Mouse (Mus musculus) cerebellum, postnatal 14 days (tissue): ENCODE data around the gene Tmem123.

Source experiments
- DNase-seq, 2 experiments: peaks; one replicate each; pipeline ENCODE4 v3.0.0; 2021; ENCODE audit warnings: mixed read lengths in 2 of 2

Tmem123 gene

DNA sequence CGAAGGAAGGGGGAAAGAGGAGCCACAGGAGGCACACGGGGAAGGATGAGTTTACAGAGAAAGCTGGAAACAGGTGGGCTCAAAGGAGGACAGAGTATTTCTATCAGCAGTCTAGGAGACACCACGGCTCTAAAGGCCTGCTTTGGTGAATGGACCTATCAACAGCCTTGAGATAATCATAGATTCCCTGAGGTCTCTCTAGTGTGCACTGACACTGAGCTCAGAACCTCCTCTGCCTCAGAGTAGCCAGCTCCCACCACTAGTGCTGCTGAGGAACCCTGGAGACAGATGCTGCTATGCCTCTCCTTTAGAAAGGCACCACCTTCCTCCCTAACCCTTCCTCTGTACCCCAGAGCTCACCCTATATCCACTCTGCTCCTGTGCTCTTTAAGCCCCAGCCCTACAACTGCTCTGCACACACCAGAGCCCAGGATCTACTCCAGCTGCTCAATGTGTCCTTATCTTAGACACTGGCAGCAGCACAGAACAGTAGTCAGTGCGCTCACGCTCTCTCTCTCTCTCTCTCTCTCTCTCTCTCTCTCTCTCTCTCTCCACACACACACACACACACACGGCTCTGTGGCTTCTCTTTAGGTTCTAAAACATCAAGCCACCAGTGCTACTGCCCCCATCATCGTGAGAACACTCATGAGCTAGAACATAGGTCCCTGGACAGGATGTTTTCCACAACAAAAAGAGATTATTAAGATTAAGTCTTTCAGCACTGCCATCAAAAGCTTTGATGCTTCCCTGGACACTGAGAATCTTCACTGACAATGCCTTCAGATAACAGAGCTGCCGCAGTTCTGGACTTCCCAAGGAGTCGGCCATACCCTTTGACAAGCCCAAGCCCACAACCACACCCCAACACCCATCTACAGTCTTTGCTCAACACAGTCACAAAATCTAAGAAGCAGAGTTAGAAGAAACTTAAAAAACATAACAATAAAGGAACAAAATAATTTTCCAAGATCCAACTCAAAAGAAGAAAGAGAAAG is 66.0 kb downstream of the Tmem123 start:
- no peak for DNase-seq

GRCm38 (mm10) chr9:7833421-7833820 is 69.6 kb downstream of the Tmem123 start:
- no peak for DNase-seq

DNA sequence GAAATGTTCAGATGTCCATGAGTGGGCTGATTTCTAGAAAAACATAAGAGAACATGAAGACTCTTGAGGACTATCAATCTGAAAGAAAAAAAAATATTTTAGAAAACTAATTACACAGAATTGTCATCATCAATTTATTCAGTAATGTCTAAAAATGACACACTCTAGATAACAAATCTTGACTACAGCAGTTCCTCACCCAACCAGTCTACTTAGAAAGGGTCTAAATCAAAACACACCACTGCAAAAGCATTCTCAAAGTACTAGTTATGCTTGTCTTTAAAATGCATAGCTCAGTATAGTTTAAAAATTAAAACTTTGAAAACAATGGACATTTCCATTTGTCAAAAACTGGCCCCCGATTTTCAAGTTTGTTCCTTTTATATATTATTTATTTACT is 71.5 kb downstream of the Tmem123 start:
- DNase-seq: no peak

- DNase-seq: peak; percentile 73 to 75
Observed at GRCm38 (mm10) chr9:7836331-7836730, 72.5 kb downstream of the Tmem123 start.

- peak; percentile 96 to 97 for DNase-seq
Observed at GRCm38 (mm10) chr9:7836905-7837805, 73.3 kb downstream of the Tmem123 start, which contains the start of gene Birc2. TSS of gene Birc2 (minus strand) at chr9:7837064.

DNA sequence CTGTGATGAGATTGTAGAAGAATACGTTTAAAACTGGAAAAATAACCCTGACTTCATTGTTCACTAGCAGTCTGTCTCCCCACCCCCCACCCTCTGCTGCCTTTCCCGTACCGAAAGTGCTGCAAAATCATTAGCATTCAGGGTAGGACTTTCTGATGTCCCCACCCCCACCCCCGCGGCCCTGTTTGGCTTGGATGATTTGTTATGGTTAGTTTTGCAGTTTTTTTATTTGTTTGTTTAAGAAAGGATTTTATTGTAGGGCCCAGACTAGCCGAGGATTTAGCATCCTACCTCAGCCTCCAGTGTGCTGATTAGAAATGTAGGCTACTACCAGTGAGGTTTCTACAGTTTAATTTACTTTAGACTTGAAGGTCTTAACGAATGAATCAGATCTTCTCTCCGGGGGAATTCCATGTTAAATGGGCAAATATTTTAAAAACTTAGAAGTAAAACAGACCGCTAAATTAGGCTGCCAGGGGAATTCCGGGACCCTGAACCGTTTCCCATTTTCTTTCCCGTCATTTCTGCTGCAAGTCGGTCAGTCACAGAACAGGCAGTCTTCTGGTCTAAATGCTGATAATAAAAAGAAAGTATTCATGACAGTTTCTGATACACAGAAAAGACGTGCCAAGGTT is 74.1 kb downstream of the Tmem123 start:
- DNase-seq: peak; percentile 8 to 28

DNA sequence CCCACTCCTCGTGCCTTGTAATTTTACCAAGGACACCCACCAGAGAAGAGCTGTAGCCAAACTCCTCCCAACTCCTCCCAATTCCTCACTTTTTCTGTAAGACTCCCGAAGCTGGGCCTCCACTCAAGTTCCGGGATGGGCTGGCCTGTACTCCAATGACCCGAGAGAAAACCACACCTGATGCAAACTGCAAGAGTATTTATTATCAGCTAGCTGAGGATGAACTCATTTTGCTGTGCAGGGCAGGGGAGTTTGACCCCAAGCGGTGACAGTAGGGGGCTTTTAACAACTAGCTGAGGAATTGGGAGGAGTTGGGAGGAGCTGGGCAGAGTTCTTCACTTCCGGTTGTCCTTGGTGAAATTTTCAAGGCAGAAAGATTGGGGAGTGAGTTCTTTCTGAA is 77.4 kb downstream of the Tmem123 start:
- DNase-seq: no peak
